In the genomic region with DNA sequence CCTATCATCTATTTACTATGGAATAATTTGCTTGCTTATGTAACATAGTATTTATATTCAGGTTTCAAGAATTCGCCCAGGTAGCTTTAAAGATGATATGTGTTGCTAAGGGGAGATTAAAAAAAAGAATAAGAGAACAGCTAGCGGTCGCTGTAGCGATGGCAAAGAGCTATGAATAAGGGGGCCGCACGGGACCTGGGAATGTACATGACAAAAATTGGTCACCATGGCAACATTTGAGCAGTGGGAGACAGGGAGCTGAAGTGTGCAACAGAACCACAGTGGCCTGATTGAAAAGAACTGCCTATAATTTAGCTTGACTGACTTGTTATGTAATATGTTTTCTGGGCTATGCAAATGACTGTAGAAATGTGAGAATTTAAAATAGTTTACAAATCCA, we compare ENCODE assay signal across 10 mouse cellular contexts. TPM values are rescaled to one million over a fixed set of nuclear protein-coding genes. Genes with fewer than 3 reads are reported as not detected.
DNase-seq lines count a peak whose midpoint lies in the region; ATAC-seq and TF ChIP-seq lines count a peak whose summit lies in the region.
"Had no signal": no experiment of that assay in that cellular context is flagged by ENCODE, and none has a peak within 500 bp of the region (broad histone marks: within the 10 kb centered on the region; RNA-seq: fewer than 3 reads in every experiment).

No protein-coding gene starts in this region.

- intact Hi-C loops in gastrocnemius, adult 2 months (cut with DNase I) = no loop called here

- peak; percentile 95 for ATAC-seq in forebrain, embryonic 16.5 days
- ATAC-seq in midbrain, postnatal 0 days (ENCODE audit: low FRiP score) = peak; percentile 78; the same call in 1 of the 2 replicates
- ATAC-seq in granulocyte monocyte progenitor cell, adult 5-6 weeks (replicated peaks; ENCODE audit: poor library complexity, severe bottlenecking) = no peak
- ATAC-seq in kidney, embryonic 16.5 days (ENCODE audit: low FRiP score, low TSS enrichment) = no peak

- no peak overlapping the region for H3K4me3 ChIP-seq in forebrain, embryonic 16.5 days (replicated peaks; ENCODE audit: low read length)
- no peak overlapping the region for H3K4me3 ChIP-seq in midbrain, postnatal 0 days (ENCODE audit: low read depth, low read length)
- H3K4me3 ChIP-seq in kidney, embryonic 16.5 days (ENCODE audit: low read length) = no peak overlapping the region
- no peak overlapping the region for H3K4me3 ChIP-seq in gastrocnemius, adult 2 months
- H3K4me3 ChIP-seq: kidney, embryonic 15.5 days; liver, embryonic 15.5 days had no signal

- TF ChIP-seq CTCF in midbrain, postnatal 0 days (IDR thresholded peaks at IDR 0.05) = peak; percentile 62
- TF ChIP-seq CTCF in gastrocnemius, adult 2 months (IDR thresholded peaks at IDR 0.05) = no peak

- 4% methylated on average over 6 of the region's 6 CpGs for WGBS in forebrain, embryonic 16.5 days
- 16% methylated on average over 6 of the region's 6 CpGs for WGBS in midbrain, postnatal 0 days
- 83% methylated on average over 6 of the region's 6 CpGs for WGBS in kidney, embryonic 16.5 days

- DNase-seq in brain, embryonic 18.5 days (ENCODE audit: low read depth, low spot score) = peak; percentile 75
- peak; percentile 36 to 43 for DNase-seq in layer of hippocampus, postnatal 10 days (ENCODE audit: low spot score in 2 of 2)
- peak; percentile 92 for DNase-seq in midbrain, postnatal 0 days (ENCODE audit: low spot score)
- DNase-seq in gastrocnemius, adult 2 months = no peak
- no peak for DNase-seq in adrenal gland, adult 2 months

- peak overlapping the region; percentile 35 for H3K4me2 ChIP-seq in forebrain, embryonic 16.5 days (ENCODE audit: low read length)
- no peak overlapping the region for H3K4me2 ChIP-seq in midbrain, postnatal 0 days (ENCODE audit: low read depth, low read length, poor library complexity, severe bottlenecking)
- H3K4me2 ChIP-seq in kidney, embryonic 16.5 days (replicated peaks; ENCODE audit: low read depth, low read length) = no peak overlapping the region
- H3K4me2 ChIP-seq: kidney, embryonic 15.5 days; liver, embryonic 15.5 days had no signal

- H3K9me3 ChIP-seq in forebrain, embryonic 16.5 days (ENCODE audit: control insufficient read depth, low read length) = no peaks in the 10 kb centered on the region
- no peaks in the 10 kb centered on the region for H3K9me3 ChIP-seq in midbrain, postnatal 0 days (ENCODE audit: low read length)
- H3K9me3 ChIP-seq in kidney, embryonic 16.5 days (ENCODE audit: low read length) = no peaks in the 10 kb centered on the region
- H3K9me3 ChIP-seq: kidney, embryonic 15.5 days; liver, embryonic 15.5 days had no signal

- H3K27me3 ChIP-seq in forebrain, embryonic 16.5 days (replicated peaks; ENCODE audit: control insufficient read depth, insufficient read depth, low read length) = no peaks in the 10 kb centered on the region
- H3K27me3 ChIP-seq in midbrain, postnatal 0 days (ENCODE audit: insufficient read depth, low read length) = no peaks in the 10 kb centered on the region
- 0 out of 2 replicates have a peak, but pooled peaks cover 3% of the 10 kb centered on the region for H3K27me3 ChIP-seq in kidney, embryonic 16.5 days (ENCODE audit: insufficient read depth, low read length)
- H3K27me3 ChIP-seq: kidney, embryonic 15.5 days; liver, embryonic 15.5 days had no signal

- H3K9ac ChIP-seq in forebrain, embryonic 16.5 days (replicated peaks; ENCODE audit: low read depth, low read length) = no peak overlapping the region
- no peak overlapping the region for H3K9ac ChIP-seq in midbrain, postnatal 0 days (replicated peaks; ENCODE audit: low read length, poor library complexity, severe bottlenecking)
- no peak overlapping the region for H3K9ac ChIP-seq in kidney, embryonic 16.5 days (replicated peaks; ENCODE audit: low read length)
- H3K9ac ChIP-seq: kidney, embryonic 15.5 days; liver, embryonic 15.5 days had no signal

- H3K4me1 ChIP-seq in forebrain, embryonic 16.5 days (replicated peaks; ENCODE audit: control insufficient read depth, insufficient read depth, low read length) = peaks cover 25% of the 10 kb centered on the region
- peaks cover 7% of the 10 kb centered on the region for H3K4me1 ChIP-seq in midbrain, postnatal 0 days (ENCODE audit: insufficient read depth, low read length)
- no peaks in the 10 kb centered on the region for H3K4me1 ChIP-seq in kidney, embryonic 16.5 days (ENCODE audit: insufficient read depth, low read length)
- H3K4me1 ChIP-seq: kidney, embryonic 15.5 days; liver, embryonic 15.5 days had no signal

- no peaks in the 10 kb centered on the region for H3K36me3 ChIP-seq in forebrain, embryonic 16.5 days (ENCODE audit: control insufficient read depth, insufficient read depth)
- H3K36me3 ChIP-seq in midbrain, postnatal 0 days (ENCODE audit: insufficient read depth, low read length) = no peaks in the 10 kb centered on the region
- H3K36me3 ChIP-seq in kidney, embryonic 16.5 days (ENCODE audit: insufficient read depth, low read length) = no peaks in the 10 kb centered on the region
- H3K36me3 ChIP-seq: kidney, embryonic 15.5 days; liver, embryonic 15.5 days had no signal

- H3K27ac ChIP-seq in forebrain, embryonic 16.5 days (ENCODE audit: low read length) = no peak overlapping the region
- peak overlapping the region; percentile 26; the same call in 1 of the 2 replicates for H3K27ac ChIP-seq in midbrain, postnatal 0 days (ENCODE audit: low read depth, low read length)
- H3K27ac ChIP-seq in kidney, embryonic 16.5 days (ENCODE audit: low read length) = no peak overlapping the region
- no peak overlapping the region for H3K27ac ChIP-seq in gastrocnemius, adult 2 months
- H3K27ac ChIP-seq: kidney, embryonic 15.5 days; liver, embryonic 15.5 days had no signal

RNA-seq across cellular contexts. Expression of a gene that starts 30.8 kb away (rescaled TPM):
- 76.4 and 89.5 TPM in 2 replicates for polyA plus RNA-seq in forebrain, embryonic 16.5 days (2015; fragmentation: Nextera tagmentation; extraction: Ambion mirVana)
- total RNA-seq in layer of hippocampus, postnatal 10 days (2021) = 100 to 1,000 TPM; 303 to 317 TPM
- 66.6 and 68.8 TPM in 2 replicates for total RNA-seq in midbrain, postnatal 0 days (2014; rRNA removed)
- 23.3 and 26.6 TPM in 2 replicates for polyA plus RNA-seq in midbrain, postnatal 0 days (2015; fragmentation: Nextera tagmentation; extraction: Ambion mirVana)
- total RNA-seq in granulocyte monocyte progenitor cell, adult 5-6 weeks (2014; fragmentation: Nextera tagmentation) = not detected in 2 replicates
- total RNA-seq in granulocyte monocyte progenitor cell, adult 5-6 weeks (2017) = 0.31 TPM in 1 of 2 replicates, not detected in the other
- 17.0 and 19.6 TPM in 2 replicates for polyA plus RNA-seq in kidney, embryonic 16.5 days (2015; fragmentation: Nextera tagmentation; extraction: Ambion mirVana)
- total RNA-seq in gastrocnemius, adult 2 months (2021) = 1 to 10 TPM; 1.4 to 3.0 TPM
- 1 to 10 TPM; 2.1 to 2.8 TPM for total RNA-seq in adrenal gland, adult 2 months (2021)
- polyA plus RNA-seq in adrenal gland, adult 2 months (2012; rRNA removed) = 0.74 and 1.3 TPM in 2 replicates

Comparison
In these comparisons a context has a peak if more than half of its experiments do, and no peak if none do; other contexts are left out.
1. DNase-seq: peak in brain, embryonic 18.5 days (single experiment), layer of hippocampus, postnatal 10 days (2 of 2) and midbrain, postnatal 0 days (single experiment); none in gastrocnemius, adult 2 months (single experiment) and adrenal gland, adult 2 months (single experiment).
2. ATAC-seq: peak in forebrain, embryonic 16.5 days (single experiment) and midbrain, postnatal 0 days (single experiment); none in granulocyte monocyte progenitor cell, adult 5-6 weeks (single experiment) and kidney, embryonic 16.5 days (single experiment).
3. RNA of a gene that starts 30.8 kb away (total RNA-seq): 303 to 317 TPM in layer of hippocampus, postnatal 10 days and 66.6 to 68.8 TPM in midbrain, postnatal 0 days; 1.4 to 3.0 TPM in gastrocnemius, adult 2 months, 2.1 to 2.8 TPM in adrenal gland, adult 2 months and 0.31 TPM in granulocyte monocyte progenitor cell, adult 5-6 weeks; every median in the first group is over 10 times any median in the second.